Mouse (Mus musculus) ES-Bruce4 (cell line): ENCODE data around the gene Flt3l.

Experiments used
- CTCF ChIP-seq: IDR thresholded peaks from one replicate; pipeline ENCODE4 v1.8.1; 2011; ENCODE audit warnings: low read depth, low read length
- EP300 ChIP-seq: IDR thresholded peaks from 2 replicates; pipeline ENCODE4 v1.6.1; 2011; ENCODE audit warnings: low read depth, low read length; ENCODE audit not compliant: insufficient read depth
- POLR2A ChIP-seq: IDR thresholded peaks from one replicate; pipeline ENCODE4 v1.8.1; 2011; ENCODE audit warnings: low read length; ENCODE audit not compliant: insufficient read depth

DNA sequence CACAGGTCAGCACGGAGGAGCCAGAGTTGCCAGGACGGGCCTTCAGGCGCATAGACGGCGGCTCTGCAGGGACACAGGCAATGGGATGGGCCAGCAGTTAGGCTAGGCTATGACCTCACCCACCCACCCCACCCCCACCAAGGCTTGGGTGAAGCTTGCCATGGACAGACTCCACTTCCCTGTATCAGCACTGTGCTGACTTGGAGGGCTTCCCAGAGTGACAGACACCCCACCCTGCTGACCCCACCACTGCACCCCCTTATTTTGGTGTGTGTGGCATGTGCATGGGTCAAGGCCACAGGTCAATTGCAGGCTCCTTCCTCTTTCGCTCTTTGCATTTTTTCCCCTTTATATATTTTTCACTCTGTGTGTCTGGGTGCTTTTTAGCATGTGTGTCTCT, 40.9 kb downstream of the Flt3l start:
- no peak for TF ChIP-seq EP300
- no peak for TF ChIP-seq CTCF
- no peak for TF ChIP-seq POLR2A
